Mouse (Mus musculus): ENCODE results near the gene Ttyh1. TPM values are rescaled to one million over a fixed set of nuclear protein-coding genes. Genes with fewer than 3 reads are reported as not detected.

The Ttyh1 gene
- polyA plus RNA-seq, 1 experiment from 2014 or later, result 6.5 TPM

DNA sequence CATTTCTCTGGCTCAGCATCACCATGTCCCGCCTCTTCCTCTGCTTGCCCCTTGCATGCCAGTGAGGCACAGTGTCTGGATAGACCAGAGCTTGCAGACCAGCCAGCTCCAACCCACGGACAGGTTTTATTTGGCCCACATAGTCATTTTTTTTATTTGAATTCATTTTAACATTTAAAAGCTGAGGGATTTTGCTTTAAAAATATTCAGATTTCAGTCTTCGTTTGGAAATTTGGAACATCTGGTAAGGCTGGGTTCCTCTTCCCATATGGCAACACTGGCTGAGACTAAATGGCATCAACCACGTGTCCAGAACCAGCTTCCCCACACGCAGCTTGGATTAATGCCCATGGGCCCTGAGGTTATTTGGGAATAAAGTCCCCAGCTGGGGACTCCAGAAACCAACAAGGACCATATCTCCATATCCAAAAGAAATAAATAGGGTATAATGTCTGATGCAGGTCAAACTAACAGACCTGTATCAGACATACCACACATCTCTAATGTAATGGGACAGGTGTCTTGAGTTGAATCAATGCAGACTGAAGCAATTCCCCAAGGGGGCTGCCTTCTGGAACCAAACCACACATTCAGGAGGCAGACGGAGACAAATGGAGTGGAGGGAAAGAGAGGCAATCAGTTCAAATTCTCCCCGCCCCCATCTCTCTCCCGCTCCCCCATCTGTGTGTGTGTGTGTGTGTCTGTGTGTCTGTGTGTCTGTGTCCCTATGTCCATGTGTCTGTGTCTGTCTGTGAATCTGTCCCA, 2.0 kb upstream of the Ttyh1 start:
- no peak overlapping the region for H3K27ac ChIP-seq (ENCODE audit: low read length)
- H3K4me2 ChIP-seq (ENCODE audit: low read depth, low read length), result no peak overlapping the region
- H3K36me3 ChIP-seq (ENCODE audit: control insufficient read depth, insufficient read depth, low read length), result no peaks in the 10 kb centered on the region
- H3K4me1 ChIP-seq (ENCODE audit: control insufficient read depth, insufficient read depth, low read length), result peaks cover 5% of the 10 kb centered on the region; the same call in 1 of the 2 replicates
- no peak overlapping the region for H3K4me3 ChIP-seq (ENCODE audit: low read length)
- 70% methylated on average over 8 of the region's 8 CpGs for WGBS
- no peak for ATAC-seq
- H3K27me3 ChIP-seq (replicated peaks; ENCODE audit: control insufficient read depth, insufficient read depth, low read length), result peaks cover 26% of the 10 kb centered on the region
- H3K9me3 ChIP-seq (ENCODE audit: control insufficient read depth, low read length), result no peaks in the 10 kb centered on the region
- no peak overlapping the region for H3K9ac ChIP-seq (ENCODE audit: low read depth, low read length)

DNA sequence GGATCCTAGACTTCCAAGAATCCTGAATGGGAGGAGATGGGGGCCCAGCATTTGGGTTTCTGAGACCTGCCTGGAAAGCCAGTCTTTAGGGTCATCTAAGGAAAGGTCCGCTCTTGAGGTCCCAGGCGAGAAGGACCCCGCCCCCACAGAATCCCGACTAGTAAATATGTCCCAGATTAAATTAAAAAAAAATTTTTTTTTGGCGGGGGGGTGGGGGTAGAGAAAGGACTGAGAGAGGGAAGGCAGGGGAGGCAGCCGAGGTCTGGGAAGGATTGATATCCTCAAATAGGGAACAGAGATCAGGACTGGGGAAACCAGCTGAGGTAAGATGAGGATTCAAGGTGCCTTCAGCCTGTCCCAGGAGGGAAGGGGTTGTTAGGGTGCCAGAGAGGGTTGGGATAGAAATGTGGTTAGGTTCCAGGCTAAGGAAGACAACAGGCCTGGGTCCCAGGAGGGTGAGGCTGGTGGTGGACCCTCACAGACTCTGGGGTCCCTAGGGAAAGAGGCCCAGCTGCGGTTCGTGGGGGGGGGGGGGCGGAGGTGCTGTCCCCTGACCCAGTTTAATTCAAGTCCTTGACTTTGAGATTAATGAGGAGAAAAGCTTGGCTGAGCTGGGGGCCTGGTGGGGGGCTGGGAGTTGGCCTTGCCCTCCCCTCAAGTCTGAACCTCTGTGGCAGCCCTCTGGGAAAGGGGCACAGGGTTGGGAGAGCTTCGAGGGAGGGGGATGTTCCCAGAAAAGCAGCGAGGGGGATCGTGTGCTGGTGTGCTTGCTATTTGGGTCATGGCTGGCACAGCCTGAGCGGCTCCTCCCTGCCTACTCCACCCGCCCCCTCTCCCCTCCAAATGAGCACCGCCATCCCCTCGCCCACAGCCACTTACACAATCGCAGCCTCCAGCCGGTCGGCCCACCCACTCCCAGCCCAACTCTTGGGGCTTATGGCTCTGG, 1.0 kb downstream of the Ttyh1 start:
- ATAC-seq, result no peak
- Histone ChIP-seq H3K9ac (ENCODE audit: low read depth, low read length) (no peak overlapping the region; the same call in 1 of the 2 replicates), H3K27ac (ENCODE audit: low read length) (no peak overlapping the region), H3K36me3 (ENCODE audit: control insufficient read depth, insufficient read depth, low read length) (no peaks in the 10 kb centered on the region), H3K4me1 (ENCODE audit: control insufficient read depth, insufficient read depth, low read length) (peaks cover 5% of the 10 kb centered on the region; the same call in 1 of the 2 replicates), H3K4me2 (ENCODE audit: low read depth, low read length) (peak overlapping the region; percentile 56; the same call in 1 of the 2 replicates), H3K4me3 (ENCODE audit: low read length) (peak overlapping the region; percentile 46; the same call in 1 of the 2 replicates), H3K27me3 (replicated peaks; ENCODE audit: control insufficient read depth, insufficient read depth, low read length) (peaks cover 26% of the 10 kb centered on the region), H3K9me3 (ENCODE audit: control insufficient read depth, low read length) (no peaks in the 10 kb centered on the region)
- WGBS, result 22% methylated on average over 19 of the region's 19 CpGs

DNA sequence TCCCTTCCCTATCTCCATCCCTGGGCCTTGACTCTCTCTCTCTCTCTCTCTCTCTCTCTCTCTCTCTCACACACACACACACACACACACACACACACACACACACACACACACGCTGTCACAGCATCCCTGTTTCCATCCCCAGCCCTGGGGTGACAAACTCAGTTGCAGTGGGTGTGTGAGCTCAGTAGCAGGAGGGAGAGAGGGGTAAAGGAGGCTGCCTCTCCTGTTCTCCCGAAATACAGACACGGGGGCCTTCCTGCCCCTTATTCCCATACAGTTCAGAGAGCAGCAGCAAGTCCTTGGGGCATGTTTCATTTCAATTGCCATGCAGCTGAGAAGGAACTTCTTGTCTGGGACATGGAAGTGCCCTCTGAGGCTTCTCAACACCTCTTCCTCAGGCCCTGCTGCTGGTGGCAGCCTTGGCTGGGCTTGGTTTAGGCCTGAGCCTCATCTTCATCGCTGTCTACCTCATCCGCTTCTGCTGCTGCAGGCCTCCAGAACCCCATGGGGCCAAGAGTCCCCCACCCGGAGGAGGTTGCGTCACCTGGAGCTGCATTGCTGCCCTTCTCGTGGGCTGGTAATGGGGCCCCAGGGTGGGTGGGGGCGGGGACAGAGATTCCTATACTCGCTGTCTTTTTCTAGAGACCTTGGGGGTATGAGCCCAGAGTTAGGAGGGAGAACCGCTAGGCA, 3.0 kb downstream of the Ttyh1 start:
- no peak overlapping the region for H3K27ac ChIP-seq (ENCODE audit: low read length)
- 53% methylated on average over 11 of the region's 11 CpGs for WGBS
- H3K36me3 ChIP-seq (ENCODE audit: control insufficient read depth, insufficient read depth, low read length), result no peaks in the 10 kb centered on the region
- H3K9me3 ChIP-seq (ENCODE audit: control insufficient read depth, low read length), result no peaks in the 10 kb centered on the region
- H3K4me2 ChIP-seq (ENCODE audit: low read depth, low read length), result no peak overlapping the region
- H3K9ac ChIP-seq (ENCODE audit: low read depth, low read length), result no peak overlapping the region
- H3K4me1 ChIP-seq (ENCODE audit: control insufficient read depth, insufficient read depth, low read length), result peaks cover 5% of the 10 kb centered on the region; the same call in 1 of the 2 replicates
- H3K27me3 ChIP-seq (replicated peaks; ENCODE audit: control insufficient read depth, insufficient read depth, low read length), result peaks cover 26% of the 10 kb centered on the region
- no peak for ATAC-seq
- H3K4me3 ChIP-seq (ENCODE audit: low read length), result no peak overlapping the region

DNA sequence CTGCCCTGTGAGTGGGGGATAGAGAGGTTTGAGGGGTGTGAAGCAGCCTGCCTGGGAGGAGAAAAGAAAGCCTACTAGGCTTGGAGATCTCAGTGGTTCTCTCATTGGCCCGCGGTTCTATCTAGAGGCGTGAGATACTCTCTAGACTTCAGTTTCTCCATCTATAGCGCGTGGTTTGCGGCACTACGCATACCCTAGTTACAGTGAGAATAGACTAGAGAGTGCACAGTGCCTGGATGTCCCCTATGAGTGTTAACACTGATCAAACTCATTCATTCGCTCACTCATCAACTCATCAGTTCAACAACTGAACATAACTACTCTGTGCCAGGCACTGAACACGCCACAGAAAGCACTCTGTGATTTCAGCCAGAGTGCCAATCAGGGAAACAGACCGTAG, 3.6 kb downstream of the Ttyh1 start:
- Histone ChIP-seq H3K4me2 (ENCODE audit: low read depth, low read length) (no peak overlapping the region), H3K9ac (ENCODE audit: low read depth, low read length) (no peak overlapping the region), H3K4me1 (ENCODE audit: control insufficient read depth, insufficient read depth, low read length) (peaks cover 5% of the 10 kb centered on the region; the same call in 1 of the 2 replicates), H3K27me3 (replicated peaks; ENCODE audit: control insufficient read depth, insufficient read depth, low read length) (peaks cover 26% of the 10 kb centered on the region), H3K9me3 (ENCODE audit: control insufficient read depth, low read length) (no peaks in the 10 kb centered on the region), H3K4me3 (ENCODE audit: low read length) (no peak overlapping the region), H3K27ac (ENCODE audit: low read length) (no peak overlapping the region), H3K36me3 (ENCODE audit: control insufficient read depth, insufficient read depth, low read length) (no peaks in the 10 kb centered on the region)
- ATAC-seq, result no peak
- 85% methylated on average over 10 of the region's 10 CpGs for WGBS

DNA sequence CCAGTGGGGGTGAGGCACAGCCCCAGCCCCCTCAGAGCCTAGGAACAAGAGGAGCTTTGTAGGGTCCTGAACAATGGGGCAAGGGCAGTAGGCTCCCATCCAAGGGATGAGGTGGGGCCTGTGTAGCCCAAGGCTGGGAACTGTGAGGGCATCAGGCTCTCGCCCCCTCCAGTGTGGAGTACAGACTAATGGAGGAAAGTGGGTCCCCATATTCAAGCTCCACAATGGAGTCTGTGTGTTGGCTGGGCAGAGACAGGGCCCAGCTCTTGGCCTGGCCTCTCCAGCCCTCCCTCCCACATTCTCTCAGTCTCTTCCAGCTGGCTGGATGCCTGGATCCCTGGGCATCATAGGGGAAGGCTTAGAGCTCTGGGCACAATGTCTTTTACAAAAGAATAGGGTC, 4.5 kb downstream of the Ttyh1 start:
- WGBS, result 57% methylated on average over 1 of the region's 1 CpGs
- H3K27me3 ChIP-seq (replicated peaks; ENCODE audit: control insufficient read depth, insufficient read depth, low read length), result peaks cover 22% of the 10 kb centered on the region
- H3K9ac ChIP-seq (ENCODE audit: low read depth, low read length), result no peak overlapping the region
- peak; percentile 53 for ATAC-seq
- H3K36me3 ChIP-seq (ENCODE audit: control insufficient read depth, insufficient read depth, low read length), result no peaks in the 10 kb centered on the region
- H3K27ac ChIP-seq (ENCODE audit: low read length), result no peak overlapping the region
- H3K4me1 ChIP-seq (ENCODE audit: control insufficient read depth, insufficient read depth, low read length), result peaks cover 5% of the 10 kb centered on the region; the same call in 1 of the 2 replicates
- no peaks in the 10 kb centered on the region for H3K9me3 ChIP-seq (ENCODE audit: control insufficient read depth, low read length)
- no peak overlapping the region for H3K4me3 ChIP-seq (ENCODE audit: low read length)
- no peak overlapping the region for H3K4me2 ChIP-seq (ENCODE audit: low read depth, low read length)

DNA sequence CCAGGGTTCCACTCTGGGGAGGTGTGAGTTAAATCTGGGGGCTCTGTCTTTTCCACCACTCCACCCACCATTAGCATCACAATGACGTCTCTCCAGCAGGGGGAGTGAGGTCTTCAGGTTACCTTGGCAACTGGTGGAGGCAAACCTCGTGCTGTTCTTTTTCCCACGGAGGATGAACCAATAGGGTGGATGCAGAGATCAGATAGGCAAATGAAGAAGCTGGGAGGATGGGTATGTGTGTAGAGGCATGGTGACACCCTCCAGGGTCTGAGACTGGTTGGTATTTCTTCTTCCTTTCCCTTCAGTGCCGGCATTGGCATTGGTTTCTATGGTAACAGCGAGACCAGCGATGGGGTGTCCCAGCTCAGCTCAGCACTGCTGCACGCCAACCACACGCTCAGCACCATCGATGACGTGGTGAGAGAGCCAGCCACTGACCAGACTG, 5.1 kb downstream of the Ttyh1 start:
- Histone ChIP-seq H3K4me2 (ENCODE audit: low read depth, low read length) (no peak overlapping the region), H3K27ac (ENCODE audit: low read length) (no peak overlapping the region), H3K9ac (ENCODE audit: low read depth, low read length) (peak overlapping the region; percentile 19; the same call in 1 of the 2 replicates), H3K4me3 (ENCODE audit: low read length) (no peak overlapping the region), H3K9me3 (ENCODE audit: control insufficient read depth, low read length) (no peaks in the 10 kb centered on the region), H3K27me3 (replicated peaks; ENCODE audit: control insufficient read depth, insufficient read depth, low read length) (peaks cover 16% of the 10 kb centered on the region), H3K4me1 (ENCODE audit: control insufficient read depth, insufficient read depth, low read length) (peaks cover 3% of the 10 kb centered on the region; the same call in 1 of the 2 replicates), H3K36me3 (ENCODE audit: control insufficient read depth, insufficient read depth, low read length) (no peaks in the 10 kb centered on the region)
- WGBS, result 2% methylated on average over 10 of the region's 10 CpGs
- ATAC-seq, result peak; percentile 27; the same call in 1 of the 2 replicates

DNA sequence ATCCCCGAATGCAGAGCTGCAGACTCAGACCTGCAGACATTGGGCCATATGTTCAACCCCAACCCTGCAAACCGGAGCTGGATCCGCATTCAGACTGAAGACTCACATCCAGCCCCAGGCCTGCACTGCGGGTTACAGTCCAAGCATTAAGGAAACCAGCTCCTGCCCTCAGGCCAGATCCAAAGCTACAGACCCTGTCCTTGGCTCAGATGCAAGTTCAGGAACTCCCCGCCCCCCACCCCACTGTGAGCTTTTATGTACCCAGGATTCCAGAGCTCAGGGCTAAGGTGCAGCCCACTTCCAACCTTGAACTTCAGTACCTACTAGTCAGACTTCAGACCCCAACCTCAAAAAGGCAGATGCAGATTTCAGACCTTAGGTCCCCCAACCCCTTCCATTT, 5.6 kb downstream of the Ttyh1 start:
- H3K4me1 ChIP-seq (ENCODE audit: control insufficient read depth, insufficient read depth, low read length), result no peaks in the 10 kb centered on the region; the same call in 1 of the 2 replicates
- no peaks in the 10 kb centered on the region for H3K36me3 ChIP-seq (ENCODE audit: control insufficient read depth, insufficient read depth, low read length)
- no peak overlapping the region for H3K27ac ChIP-seq (ENCODE audit: low read length)
- no peak overlapping the region for H3K4me3 ChIP-seq (ENCODE audit: low read length)
- H3K9ac ChIP-seq (ENCODE audit: low read depth, low read length), result no peak overlapping the region
- H3K4me2 ChIP-seq (ENCODE audit: low read depth, low read length), result no peak overlapping the region
- no peaks in the 10 kb centered on the region for H3K9me3 ChIP-seq (ENCODE audit: control insufficient read depth, low read length)
- 18% methylated on average over 5 of the region's 5 CpGs for WGBS
- no peak for ATAC-seq
- H3K27me3 ChIP-seq (replicated peaks; ENCODE audit: control insufficient read depth, insufficient read depth, low read length), result peaks cover 11% of the 10 kb centered on the region; the same call in 1 of the 2 replicates

DNA sequence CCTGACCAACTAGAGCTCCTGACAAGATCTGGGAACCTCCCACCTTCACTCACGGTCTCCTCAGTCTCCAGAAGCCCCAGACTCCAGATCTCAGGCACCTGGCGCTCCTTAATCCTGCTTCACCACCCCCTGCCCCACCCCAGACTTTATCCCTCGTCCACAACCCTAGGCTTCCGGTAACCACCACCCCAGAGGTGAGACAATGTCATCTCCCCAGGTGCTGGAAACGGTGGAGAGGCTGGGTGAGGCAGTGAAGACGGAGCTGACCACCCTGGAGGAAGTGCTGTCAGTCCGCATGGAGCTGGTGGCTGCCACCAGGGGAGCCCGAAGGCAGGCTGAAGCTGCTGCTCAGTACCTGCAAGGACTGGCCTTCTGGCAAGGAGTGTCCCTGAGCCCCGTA, 6.1 kb downstream of the Ttyh1 start:
- Histone ChIP-seq H3K27me3 (replicated peaks; ENCODE audit: control insufficient read depth, insufficient read depth, low read length) (peaks cover 6% of the 10 kb centered on the region; the same call in 1 of the 2 replicates), H3K4me3 (ENCODE audit: low read length) (no peak overlapping the region), H3K36me3 (ENCODE audit: control insufficient read depth, insufficient read depth, low read length) (no peaks in the 10 kb centered on the region), H3K9me3 (ENCODE audit: control insufficient read depth, low read length) (no peaks in the 10 kb centered on the region), H3K4me2 (ENCODE audit: low read depth, low read length) (no peak overlapping the region), H3K9ac (ENCODE audit: low read depth, low read length) (no peak overlapping the region), H3K27ac (ENCODE audit: low read length) (no peak overlapping the region), H3K4me1 (ENCODE audit: control insufficient read depth, insufficient read depth, low read length) (no peaks in the 10 kb centered on the region; the same call in 1 of the 2 replicates)
- WGBS, result 20% methylated on average over 9 of the region's 9 CpGs
- no peak for ATAC-seq
